Mouse (Mus musculus) gastrocnemius, postnatal 10 days (tissue): ENCODE measurements at regions not wholly inside any gene's neighbourhood (a gene's known extent, or its start where the extent isn't known, plus 50 kb on each side); places are given as distances from the start of the nearest gene placed in this dataset.

Experiments used
- DNase-seq: peaks from one replicate; pipeline ENCODE4 v3.0.0; 2021; ENCODE audit warnings: mixed read lengths

- no peak for DNase-seq
These were observed 559.5 kb upstream of the Mki67 start for GRCm38 (mm10) chr7:136275651-136276050.

- DNase-seq: no peak
These were observed 567.6 kb upstream of the Mki67 start for GRCm38 (mm10) chr7:136283770-136284169.

DNA sequence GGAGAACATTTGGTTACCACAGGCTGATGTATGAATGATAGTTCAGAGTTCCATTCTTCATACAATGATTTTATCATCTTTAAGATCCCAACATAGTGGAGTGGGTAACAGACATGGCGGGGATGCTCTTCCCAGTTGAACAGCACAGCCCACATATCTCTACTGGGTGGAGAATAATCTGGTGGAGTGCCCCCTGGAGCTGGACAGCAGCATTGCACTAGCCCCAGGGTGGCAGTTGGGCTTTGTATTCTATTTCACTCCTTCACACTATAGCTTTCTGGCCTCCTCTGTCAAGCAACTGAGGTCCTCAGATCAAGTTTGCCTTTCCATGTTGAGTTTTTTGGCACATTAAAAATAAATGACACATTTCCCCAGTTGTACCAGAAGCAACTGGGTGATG is 569.4 kb upstream of the Mki67 start:
- DNase-seq: no peak

GRCm38 (mm10) chr7:136293536-136294145 is 577.5 kb upstream of the Mki67 start:
- DNase-seq: no peak

DNA sequence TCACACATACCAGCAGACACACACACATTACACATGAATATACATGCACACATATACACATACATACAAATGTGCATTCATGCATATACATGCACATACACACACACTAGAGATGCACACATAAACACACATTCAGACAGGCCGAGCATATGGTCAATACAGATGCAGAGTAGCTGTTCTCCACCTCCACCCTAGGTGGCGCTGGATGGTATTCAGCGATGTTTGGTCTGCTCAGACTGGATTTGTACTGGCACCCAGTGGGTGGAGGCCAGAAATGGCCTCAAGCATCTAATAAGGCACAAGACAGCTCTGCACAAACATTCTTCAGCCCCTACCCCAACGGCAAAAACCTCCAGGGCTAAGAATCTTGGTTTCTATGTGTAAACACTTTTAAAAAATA is 578.3 kb upstream of the Mki67 start:
- no peak for DNase-seq

- no peak for DNase-seq
These were observed 581.8 kb upstream of the Mki67 start for GRCm38 (mm10) chr7:136297901-136298513.

DNA sequence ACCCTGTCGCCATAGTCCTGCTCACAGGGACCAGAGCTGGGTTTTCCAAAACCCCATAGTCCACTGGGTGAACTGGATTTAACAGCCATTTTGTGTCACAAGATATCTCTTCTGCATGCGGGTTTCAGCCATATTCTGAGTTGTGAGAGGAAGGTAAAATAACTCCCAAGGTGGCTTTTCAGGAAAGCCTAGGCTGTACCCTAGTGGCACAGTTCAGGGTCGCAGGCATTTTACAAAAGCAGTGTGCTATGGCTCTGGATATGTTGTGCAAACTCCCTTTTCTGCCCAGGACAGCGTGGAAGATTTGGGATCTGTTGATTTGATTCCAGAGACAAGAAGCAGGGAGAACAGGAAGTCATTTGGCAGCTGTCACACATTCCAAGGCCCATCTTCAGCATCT is 588.3 kb upstream of the Mgmt start:
- no peak for DNase-seq

GRCm38 (mm10) chr7:136308765-136309164 is 585.6 kb upstream of the Mgmt start:
- DNase-seq: no peak

DNA sequence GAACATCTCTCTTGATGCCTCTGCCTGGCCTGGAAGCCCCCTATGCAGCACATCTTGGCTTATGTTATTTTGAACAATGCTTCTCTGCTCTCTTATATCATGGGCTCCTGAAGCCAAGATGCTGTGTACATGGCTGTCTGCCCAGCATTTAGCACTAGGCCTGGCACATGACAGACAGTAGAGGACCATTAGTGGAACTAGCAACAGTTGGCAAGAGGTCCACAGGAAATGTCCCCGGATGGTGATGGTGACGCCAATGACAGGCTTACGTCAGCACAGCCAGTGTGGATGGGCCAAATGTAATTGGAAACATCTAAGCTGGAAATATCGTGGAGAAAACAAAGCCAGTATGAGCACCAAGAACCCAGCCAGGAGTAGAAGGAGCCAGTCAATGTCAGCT is 567.1 kb upstream of the Mgmt start:
- DNase-seq: no peak

- DNase-seq: no peak
These were observed 564.0 kb upstream of the Mgmt start for GRCm38 (mm10) chr7:136330431-136330830.

GRCm38 (mm10) chr7:136332805-136333204 is 561.6 kb upstream of the Mgmt start:
- DNase-seq: no peak

- DNase-seq: no peak
These were observed 552.7 kb upstream of the Mgmt start for GRCm38 (mm10) chr7:136341599-136342210.

GRCm38 (mm10) chr7:136342211-136342799 is 552.1 kb upstream of the Mgmt start:
- no peak for DNase-seq

DNA sequence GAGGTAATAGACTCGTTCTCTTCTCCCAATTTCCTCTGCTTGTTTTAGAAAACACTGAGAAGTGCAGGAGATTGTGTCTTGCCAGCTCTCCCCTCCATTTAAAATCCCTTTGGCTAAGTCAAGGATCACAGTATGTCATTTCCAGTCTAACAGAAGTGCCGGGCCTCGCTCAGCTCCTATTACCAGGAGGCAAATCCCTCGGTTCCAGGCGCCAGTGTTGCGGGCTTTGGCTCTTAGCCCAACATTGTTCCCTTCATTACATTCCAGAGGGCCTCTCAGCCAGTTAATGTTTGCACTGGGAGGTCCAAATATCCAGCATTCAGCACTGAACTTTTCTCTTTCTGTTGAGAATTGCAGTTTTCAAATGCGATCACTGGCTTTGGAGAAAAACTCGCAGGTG is 551.6 kb upstream of the Mgmt start:
- DNase-seq: peak; percentile 48

DNA sequence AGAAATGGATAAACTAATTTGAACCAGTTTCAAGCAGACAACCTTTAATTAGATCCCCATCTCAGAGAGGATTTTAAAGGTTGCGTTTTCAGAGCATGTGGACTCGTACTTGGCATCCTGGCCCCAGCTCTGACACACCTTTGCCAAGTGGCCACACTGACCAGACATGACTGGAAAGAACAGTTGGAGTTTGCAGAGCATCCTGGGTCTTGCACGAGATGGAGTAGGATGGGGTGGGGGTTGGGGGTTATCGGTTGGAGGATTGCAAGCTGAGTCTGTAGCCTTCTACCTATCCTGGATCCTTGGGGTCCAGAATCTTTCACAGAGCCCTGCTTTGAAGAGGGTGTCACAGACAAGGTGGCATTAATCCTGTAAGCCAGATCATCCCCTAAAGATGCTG is 550.9 kb upstream of the Mgmt start:
- no peak for DNase-seq

DNA sequence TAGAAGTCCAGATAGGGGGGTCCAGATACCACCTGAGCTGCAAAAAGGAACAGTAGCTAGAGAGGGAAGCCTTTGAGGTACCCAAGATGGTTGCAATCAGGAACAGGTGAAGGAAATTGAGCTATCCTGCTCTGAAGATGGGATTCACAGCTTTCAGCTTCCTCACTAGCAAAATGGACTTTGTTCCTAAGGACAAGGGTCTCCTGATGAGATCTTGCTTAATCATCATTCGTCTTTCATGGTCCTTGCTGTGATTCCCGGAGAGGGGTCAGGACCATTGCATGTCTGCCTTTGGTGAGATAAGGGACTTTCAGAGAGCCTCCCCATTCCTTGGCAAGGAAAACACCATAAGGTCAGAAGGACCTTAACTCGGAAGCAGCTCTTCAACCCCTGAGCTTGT is 549.4 kb upstream of the Mgmt start:
- DNase-seq: no peak

- DNase-seq: no peak
These were observed 547.9 kb upstream of the Mgmt start for GRCm38 (mm10) chr7:136346531-136346930.

GRCm38 (mm10) chr7:136348309-136348708 is 546.1 kb upstream of the Mgmt start:
- DNase-seq: no peak

DNA sequence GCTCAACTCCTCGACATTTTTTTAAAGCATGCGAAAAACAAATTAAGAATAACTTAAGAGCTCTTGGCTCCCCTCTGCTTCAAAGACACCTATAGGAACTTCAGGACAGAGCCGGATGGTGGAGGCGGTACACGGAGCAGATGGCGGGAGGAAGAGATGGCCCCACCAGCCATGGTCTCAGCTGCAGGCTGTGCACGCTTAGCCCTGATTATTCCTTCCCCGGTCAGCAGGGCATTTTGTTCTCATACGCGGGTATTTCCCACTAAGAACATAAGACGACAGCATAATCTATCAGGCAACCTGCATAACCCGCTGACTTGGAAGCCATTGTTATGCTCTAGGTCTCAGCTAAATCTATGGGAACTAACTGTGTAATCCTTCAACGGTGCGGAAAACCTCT is 544.8 kb upstream of the Mgmt start:
- DNase-seq: no peak

DNA sequence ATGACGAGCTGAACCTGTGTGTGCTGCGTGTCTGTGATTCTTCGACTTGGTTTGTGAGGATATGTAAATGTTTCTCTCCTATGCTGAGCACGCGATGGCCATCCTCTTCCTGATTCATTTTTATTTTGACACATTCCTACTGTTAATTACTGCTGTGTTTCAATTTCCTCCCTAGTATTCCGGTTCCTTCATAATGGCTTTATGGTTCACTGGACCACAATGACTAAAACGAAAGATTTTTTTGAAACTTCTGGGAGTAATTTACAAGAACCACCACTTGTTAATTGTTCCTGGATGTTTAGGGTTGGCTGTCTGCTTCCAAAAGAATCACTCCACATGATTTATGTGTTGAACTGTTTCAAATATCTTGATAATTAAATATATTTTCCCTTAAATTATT is 537.4 kb upstream of the Mgmt start:
- DNase-seq: no peak

DNA sequence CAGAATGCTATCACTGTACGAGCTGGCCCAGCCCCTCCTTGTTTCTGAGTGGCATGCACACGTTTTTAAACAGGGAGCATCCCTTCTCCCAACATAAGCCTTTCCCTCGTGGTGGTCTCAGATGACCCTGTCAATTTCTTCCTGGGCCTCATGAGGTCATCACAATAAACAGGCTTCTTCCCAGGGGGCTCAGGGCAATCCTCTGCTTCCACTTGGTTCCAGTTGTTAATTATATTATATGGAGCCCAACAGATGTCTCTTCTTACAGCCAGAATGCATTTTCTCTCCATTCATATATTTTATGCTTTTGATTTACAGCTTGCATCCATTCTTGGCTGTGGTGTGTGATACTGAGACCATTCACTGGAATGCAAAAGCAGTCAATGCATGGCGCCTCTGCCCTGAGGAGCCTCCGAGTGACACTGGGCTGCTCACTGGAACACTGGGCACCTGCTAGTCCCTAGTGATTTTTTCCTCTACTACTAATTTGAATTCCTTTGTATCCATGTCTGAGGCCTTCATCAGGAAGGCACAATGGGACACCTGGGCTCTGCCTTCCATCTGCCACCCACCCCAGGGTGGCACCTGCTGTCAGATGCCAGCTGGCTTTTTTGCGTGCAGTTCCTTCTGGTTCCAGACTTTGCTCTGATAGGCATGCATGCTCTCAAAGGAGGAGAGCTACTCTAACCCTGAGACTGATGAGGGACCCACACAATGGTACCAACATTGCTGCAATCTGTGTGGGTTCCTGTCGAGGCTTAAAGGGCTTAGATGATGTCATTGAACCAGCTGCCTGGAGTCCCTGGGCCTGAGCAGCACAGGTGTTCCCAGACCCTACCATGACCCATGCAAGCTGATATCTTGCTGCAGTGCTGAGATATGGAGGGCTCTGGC is 528.8 kb upstream of the Mgmt start:
- no peak for DNase-seq

GRCm38 (mm10) chr7:136377259-136377658 is 517.2 kb upstream of the Mgmt start:
- no peak for DNase-seq

- peak; percentile 26 for DNase-seq
These were observed 516.7 kb upstream of the Mgmt start for GRCm38 (mm10) chr7:136377742-136378141.
